Mouse (Mus musculus): ENCODE data around the gene Muc3a. TPM values are rescaled to one million over a fixed set of nuclear protein-coding genes. Genes with fewer than 3 reads are reported as not detected.

Gene Muc3a
- total RNA-seq, 1 experiment from 2014 or later: not detected

Other genes with a start within 250 kb of the Muc3a start
- 1.7 to 5.1 TPM (median 1.8 TPM) in 3 replicates for gene Cldn15, start 245.8 kb downstream of the Muc3a start, total RNA-seq (2017)
- gene Plod3, start 225.4 kb downstream of the Muc3a start, total RNA-seq (2017): 193 to 207 TPM (median 205 TPM) in 3 replicates
- gene Znhit1, start 224.4 kb downstream of the Muc3a start, total RNA-seq (2017): 21.8 to 58.2 TPM (median 38.8 TPM) in 3 replicates
- gene Vgf, start 186.0 kb downstream of the Muc3a start, total RNA-seq (2017): not detected in 3 replicates
- gene Ap1s1, start 166.3 kb downstream of the Muc3a start, total RNA-seq (2017): 11.6 to 30.8 TPM (median 18.7 TPM) in 3 replicates
- gene Serpine1, start 140.1 kb downstream of the Muc3a start, total RNA-seq (2017): not detected in 3 replicates
- 36.1 to 76.1 TPM (median 37.9 TPM) in 3 replicates for gene Trim56, start 96.2 kb downstream of the Muc3a start, total RNA-seq (2017)
- gene Muc3, start 63.1 kb downstream of the Muc3a start, total RNA-seq (2017): not detected in 3 replicates
- 0.57 to 1.2 TPM in 2 of 3 replicates, not detected in the other for gene Ache, start 75.1 kb upstream of the Muc3a start, total RNA-seq (2017)
- gene Ufsp1, start 82.2 kb upstream of the Muc3a start, total RNA-seq (2017): 0.64 to 3.0 TPM (median 1.2 TPM) in 3 replicates
- gene Srrt, start 95.3 kb upstream of the Muc3a start, total RNA-seq (2017): 250 to 289 TPM (median 261 TPM) in 3 replicates
- gene Trip6, start 102.0 kb upstream of the Muc3a start, total RNA-seq (2017): 2.7 to 4.0 TPM (median 3.2 TPM) in 3 replicates
- 24.2 to 30.4 TPM (median 25.2 TPM) in 3 replicates for gene Slc12a9, start 121.2 kb upstream of the Muc3a start, total RNA-seq (2017)
- gene Ephb4, start 137.7 kb upstream of the Muc3a start, total RNA-seq (2017): not detected in 3 replicates

All from monocyte, adult 5-6 weeks (primary cell).